Mouse (Mus musculus) spleen, adult 2 months (tissue): Measurements from ENCODE around the gene Ttll2. TPM values are rescaled to one million over a fixed set of nuclear protein-coding genes. Genes with fewer than 3 reads are reported as not detected.
"Not testable (repeated sequence)": the region's sequence is repeated elsewhere in the genome, so short reads cannot be mapped to it uniquely, and the experiment has no call there.

Experiments used
- DNase-seq, 2 experiments: peaks; one replicate each; pipeline versions ENCODE4 v3.0.0 to v3.0.0-alpha.2; 2012 to 2021; ENCODE audit warnings: low spot score in 2 of 2, low read depth in 1 of 2
- H3K27ac ChIP-seq: fragments of 200-500 bp; 2 replicates; pipeline ENCODE4 v1.5.1; 2012; ENCODE audit warnings: low read length, inconsistent platforms; ENCODE audit not compliant: insufficient read depth
- H3K27me3 ChIP-seq: fragments of 200-500 bp; 2 replicates; pipeline ENCODE4 v1.6.1; 2012; ENCODE audit warnings: mild to moderate bottlenecking, moderate library complexity, low read length, inconsistent platforms; ENCODE audit not compliant: control insufficient read depth, insufficient read depth
- H3K36me3 ChIP-seq: fragments of 200-500 bp; 2 replicates; pipeline ENCODE4 v1.6.1; 2012; ENCODE audit warnings: mild to moderate bottlenecking, low read length, inconsistent platforms; ENCODE audit not compliant: control insufficient read depth, insufficient read depth
- H3K4me1 ChIP-seq: fragments of 200-500 bp; 2 replicates; pipeline ENCODE4 v1.6.1; 2011; ENCODE audit warnings: inconsistent platforms; ENCODE audit not compliant: control insufficient read depth, insufficient read depth, insufficient read length
- H3K4me3 ChIP-seq: fragments of 200-500 bp; 2 replicates; pipeline ENCODE4 v1.5.1; 2011; ENCODE audit warnings: mild to moderate bottlenecking, inconsistent platforms; ENCODE audit not compliant: insufficient read depth, insufficient read length; ENCODE audit errors: extremely low read depth
- WGBS: fragments of 180-500 bp; shearing (Covaris S2); methylation state at CpG from one replicate; pipeline ENCODE4 v1.1.7; 2018; 5-methylcytosine and 5-hydroxymethylcytosine counted together
- polyA plus RNA-seq: library from polyadenylated mRNA; depleted of rRNA; stranded (reverse); fragments of >200 nt; gene quantifications from 2 replicates; pipeline ENCODE4 v1.2.3, GENCODE M21; 2012; rRNA removed

Ttll2 gene
- not detected in 2 replicates for polyA plus RNA-seq

DNA sequence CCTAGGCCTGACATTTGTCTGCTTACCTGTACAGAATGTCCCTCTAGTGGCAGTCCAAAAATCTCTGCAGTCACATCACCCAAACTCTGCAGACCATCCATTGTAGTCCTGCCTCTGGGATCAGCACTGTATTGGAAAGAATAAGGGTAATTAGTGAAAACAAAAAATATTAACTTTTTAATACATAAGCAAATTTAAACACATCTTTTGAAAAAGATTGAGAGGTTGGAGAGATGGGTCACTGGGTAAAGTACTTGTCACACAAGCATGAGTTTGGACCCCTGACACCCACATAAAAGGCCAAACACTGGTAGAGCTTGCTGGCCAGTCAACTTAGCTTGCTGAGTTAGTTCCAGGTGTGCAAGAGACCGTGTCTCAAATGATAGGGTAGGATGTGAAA lies at the start of gene Ttll2:
TSS of gene Ttll2 (minus strand) at position 101 of the 400 bp plus-strand sequence.
- H3K4me1 ChIP-seq, H3K4me3 ChIP-seq, H3K27me3 ChIP-seq, H3K36me3 ChIP-seq, H3K27ac ChIP-seq, DNase-seq: not testable (repeated sequence)
- WGBS, result 92% methylated on average over 1 of the region's 1 CpGs

DNA sequence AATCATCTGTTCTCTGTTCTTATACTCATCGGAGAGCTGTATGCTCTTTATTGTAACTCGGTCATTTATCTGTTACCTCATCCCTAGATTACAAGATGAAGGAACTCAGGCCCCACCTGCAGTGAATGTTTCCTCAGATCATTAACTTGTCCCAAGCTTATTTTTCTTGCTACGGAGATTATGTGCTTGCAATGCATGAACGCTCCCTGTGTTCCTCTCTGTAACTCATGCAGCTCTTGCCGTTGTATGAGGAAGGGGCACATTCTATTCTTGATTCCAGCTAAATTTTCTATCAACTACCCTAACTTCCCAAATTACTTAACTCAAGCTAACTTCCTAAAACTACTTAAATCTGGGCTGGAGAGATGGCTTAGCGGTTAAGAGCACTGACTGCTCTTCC lies 47.3 kb upstream of the Ttll2 start:
- WGBS, result 74% methylated on average over 6 of the region's 6 CpGs
- not testable (repeated sequence) for H3K27ac ChIP-seq, H3K4me1 ChIP-seq, DNase-seq, H3K36me3 ChIP-seq, H3K27me3 ChIP-seq, H3K4me3 ChIP-seq

DNA sequence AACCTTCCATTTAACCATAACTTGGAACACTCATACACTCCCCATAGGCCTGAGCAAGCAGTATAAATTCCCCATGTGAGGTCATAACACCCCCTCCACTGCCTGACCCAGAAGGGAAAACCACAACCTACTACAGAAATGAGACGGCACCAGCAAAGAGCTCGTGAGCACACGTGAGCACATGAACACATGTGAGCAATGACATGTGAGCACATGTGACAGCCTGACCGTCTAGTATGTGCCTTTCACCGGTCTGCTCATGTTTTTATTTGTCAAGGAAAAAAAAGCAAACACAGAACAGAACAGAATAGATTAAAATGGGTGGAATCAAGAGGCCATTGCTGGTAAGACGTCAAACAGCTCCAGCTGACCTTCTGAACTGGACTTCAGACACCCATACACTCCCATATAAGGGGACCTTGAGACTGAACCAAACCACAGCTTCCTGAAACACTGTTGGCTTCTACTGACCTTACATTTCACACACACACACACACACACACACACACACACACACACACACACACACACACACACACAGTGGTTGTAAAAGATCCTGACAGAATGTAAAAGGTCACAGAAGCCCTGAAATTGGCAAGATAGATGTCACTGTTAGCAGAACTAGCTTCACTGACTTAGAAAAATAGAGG lies 45.8 kb upstream of the Ttll2 start:
- DNase-seq, result peak in 1 of 2 experiments; percentile 0
- not testable (repeated sequence) for H3K27ac ChIP-seq, H3K4me1 ChIP-seq, H3K4me3 ChIP-seq, H3K27me3 ChIP-seq, H3K36me3 ChIP-seq
- WGBS, result 26% methylated on average over 6 of the region's 6 CpGs

DNA sequence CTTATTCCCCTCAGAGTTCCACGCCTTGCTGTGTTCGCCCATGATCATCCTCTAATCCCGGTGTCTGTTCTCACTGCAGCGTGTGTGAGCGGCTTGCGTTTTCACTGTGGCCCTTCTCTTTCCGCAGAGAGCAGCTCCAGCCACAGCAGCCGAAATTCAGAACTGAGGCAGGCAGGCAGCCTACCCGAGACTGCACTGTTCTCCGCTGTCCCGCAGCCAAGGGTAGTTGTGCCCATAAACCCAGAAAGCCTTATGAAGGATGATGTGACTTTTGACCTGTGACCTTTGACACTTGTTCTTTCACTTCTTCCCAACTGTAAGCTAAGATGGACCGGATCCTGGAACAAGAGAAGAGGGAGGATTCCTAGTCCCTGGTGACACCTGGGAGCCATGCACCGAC lies 44.6 kb upstream of the Ttll2 start:
- not testable (repeated sequence) for H3K27me3 ChIP-seq, H3K36me3 ChIP-seq, H3K27ac ChIP-seq, H3K4me1 ChIP-seq, DNase-seq, H3K4me3 ChIP-seq
- 89% methylated on average over 13 of the region's 13 CpGs for WGBS

DNA sequence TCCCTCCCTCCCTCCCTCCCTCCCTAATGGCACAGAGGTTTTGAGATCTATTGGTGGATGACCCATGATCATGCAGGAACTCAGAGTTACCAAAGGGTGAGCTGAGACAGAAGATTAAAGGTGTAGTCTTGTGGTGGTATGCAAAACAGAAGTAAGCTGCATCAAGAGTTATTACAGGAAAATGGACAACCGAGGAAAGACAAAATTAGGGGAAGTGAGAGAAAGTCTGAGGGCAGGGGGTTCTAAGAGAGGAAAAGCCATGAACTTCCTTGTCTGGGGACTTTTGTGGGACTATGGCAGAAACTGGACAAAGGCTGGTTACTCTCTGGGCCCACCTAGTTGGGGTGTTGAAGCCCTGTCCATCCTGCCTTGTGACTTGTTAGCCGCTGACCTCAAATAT lies 43.8 kb upstream of the Ttll2 start:
- H3K27me3 ChIP-seq, H3K36me3 ChIP-seq, H3K4me1 ChIP-seq, H3K4me3 ChIP-seq, DNase-seq, H3K27ac ChIP-seq: not testable (repeated sequence)
- WGBS, result no CpG with 5 or more reads among the region's 2 CpGs

DNA sequence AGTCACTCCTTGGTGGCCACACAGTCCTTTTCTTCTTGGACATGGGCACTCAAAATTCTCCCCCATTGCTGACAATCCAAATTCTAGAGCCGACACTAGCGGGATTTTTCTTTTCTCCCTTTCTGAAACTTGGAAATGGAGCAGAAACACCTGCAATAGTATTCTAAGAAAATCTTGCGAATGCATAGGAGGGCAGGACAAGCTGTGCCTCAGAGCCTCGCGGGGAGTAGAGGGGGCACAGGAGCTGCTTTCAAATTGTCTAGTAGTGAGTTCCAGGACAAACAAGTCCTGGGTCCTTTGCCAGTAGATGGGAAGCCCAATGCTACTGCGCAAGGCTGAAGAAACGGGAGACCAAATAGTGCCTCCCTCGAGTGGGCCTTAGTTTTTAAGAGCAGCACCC lies 43.2 kb upstream of the Ttll2 start:
- 86% methylated on average over 8 of the region's 8 CpGs for WGBS
- DNase-seq, H3K4me1 ChIP-seq, H3K4me3 ChIP-seq, H3K27me3 ChIP-seq, H3K27ac ChIP-seq, H3K36me3 ChIP-seq: not testable (repeated sequence)

DNA sequence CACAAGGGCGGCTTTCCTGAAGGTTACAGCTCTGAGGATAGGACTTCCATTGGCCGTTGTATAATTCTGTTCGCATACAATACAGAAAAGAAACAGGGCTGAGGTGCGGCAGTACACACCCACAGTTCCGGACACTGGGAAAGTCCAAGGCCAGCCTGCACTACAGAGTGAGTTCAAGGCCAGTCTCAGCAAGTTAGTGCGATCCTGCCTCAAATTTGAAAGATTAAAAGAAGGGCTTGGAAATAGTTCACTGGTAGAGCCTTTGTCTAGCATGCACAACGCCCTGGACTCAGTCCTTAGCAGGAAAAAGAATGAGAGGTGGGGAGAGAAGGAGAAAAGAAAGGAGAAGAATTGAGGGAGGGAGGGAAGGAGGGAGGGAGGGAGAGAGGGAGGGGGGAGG lies 42.6 kb upstream of the Ttll2 start:
- not testable (repeated sequence) for H3K27ac ChIP-seq, H3K4me1 ChIP-seq, H3K4me3 ChIP-seq, H3K36me3 ChIP-seq, H3K27me3 ChIP-seq, DNase-seq
- 93% methylated on average over 7 of the region's 7 CpGs for WGBS

DNA sequence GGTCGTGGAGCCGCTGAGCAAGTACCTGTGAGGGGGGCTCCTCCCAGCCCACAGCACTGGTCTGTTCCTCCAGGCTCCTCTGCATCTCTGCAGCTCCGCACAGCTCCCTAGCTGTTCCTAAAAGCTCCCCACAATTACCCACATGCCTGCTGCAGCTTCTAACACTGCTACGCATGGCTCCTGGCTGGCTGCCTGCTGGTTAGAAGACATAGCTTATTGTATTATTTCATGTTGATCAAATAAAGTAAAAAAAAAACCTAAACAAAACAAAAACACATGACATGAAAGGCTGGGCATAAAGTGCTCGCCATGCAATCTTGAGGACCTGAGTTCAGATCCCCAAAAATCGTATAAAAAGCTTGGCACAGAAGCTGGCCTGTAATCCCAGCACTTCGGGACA lies 37.4 kb upstream of the Ttll2 start:
- H3K27me3 ChIP-seq, H3K27ac ChIP-seq, H3K36me3 ChIP-seq, H3K4me3 ChIP-seq, H3K4me1 ChIP-seq, DNase-seq: not testable (repeated sequence)
- 82% methylated on average over 7 of the region's 7 CpGs for WGBS

DNA sequence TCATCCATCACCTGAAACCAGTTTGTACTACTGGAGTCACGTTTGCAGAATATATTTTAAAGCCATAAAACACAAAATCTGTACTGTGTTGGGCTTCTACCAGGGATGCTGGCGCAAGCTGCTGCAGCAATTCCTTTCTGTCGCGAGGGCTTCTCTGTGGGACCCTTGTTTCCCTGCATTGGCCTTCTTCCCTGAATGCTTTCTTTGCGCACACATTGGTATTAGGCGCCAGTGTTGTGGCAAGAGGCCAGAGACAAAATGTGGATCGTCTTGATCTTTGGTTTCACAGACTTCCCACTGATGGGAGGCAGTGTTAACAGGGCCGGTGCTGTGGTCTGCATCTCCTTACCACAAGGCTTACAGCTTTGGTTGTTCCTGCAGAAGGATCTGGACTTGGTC lies 36.5 kb upstream of the Ttll2 start:
- not testable (repeated sequence) for H3K36me3 ChIP-seq, H3K27me3 ChIP-seq, H3K27ac ChIP-seq, H3K4me3 ChIP-seq, DNase-seq, H3K4me1 ChIP-seq
- WGBS, result 83% methylated on average over 8 of the region's 8 CpGs

DNA sequence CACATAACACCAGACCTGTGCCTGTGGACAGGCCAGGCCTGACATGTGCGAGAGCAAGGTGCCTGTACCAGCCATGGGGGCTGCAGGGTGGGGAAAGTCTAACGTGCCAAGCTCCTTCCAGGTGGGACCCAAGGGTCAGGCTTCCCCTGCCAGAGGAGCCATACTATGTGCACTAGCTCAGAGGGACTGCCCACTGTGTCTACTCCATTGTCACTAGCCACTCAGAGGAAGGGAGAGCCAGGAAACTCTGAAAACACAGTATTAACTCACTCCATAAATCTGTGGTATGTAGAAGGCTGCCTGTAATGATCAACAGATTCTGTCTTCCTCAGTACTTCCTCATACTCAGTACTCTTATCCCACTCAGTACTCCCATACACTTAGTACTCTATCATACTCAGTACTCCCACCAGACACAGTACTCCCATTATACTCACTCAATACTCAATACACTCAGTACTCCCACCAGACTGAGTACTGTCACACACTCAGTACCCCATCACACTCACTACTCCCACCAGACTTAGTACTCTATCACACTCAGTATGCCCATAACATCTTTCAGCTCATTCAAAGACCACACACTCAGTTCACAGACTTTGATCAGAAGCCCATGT lies 36.0 kb upstream of the Ttll2 start:
- not testable (repeated sequence) for H3K4me3 ChIP-seq, H3K36me3 ChIP-seq, DNase-seq, H3K27ac ChIP-seq, H3K27me3 ChIP-seq, H3K4me1 ChIP-seq
- WGBS, result no CpG with 5 or more reads among the region's 2 CpGs

DNA sequence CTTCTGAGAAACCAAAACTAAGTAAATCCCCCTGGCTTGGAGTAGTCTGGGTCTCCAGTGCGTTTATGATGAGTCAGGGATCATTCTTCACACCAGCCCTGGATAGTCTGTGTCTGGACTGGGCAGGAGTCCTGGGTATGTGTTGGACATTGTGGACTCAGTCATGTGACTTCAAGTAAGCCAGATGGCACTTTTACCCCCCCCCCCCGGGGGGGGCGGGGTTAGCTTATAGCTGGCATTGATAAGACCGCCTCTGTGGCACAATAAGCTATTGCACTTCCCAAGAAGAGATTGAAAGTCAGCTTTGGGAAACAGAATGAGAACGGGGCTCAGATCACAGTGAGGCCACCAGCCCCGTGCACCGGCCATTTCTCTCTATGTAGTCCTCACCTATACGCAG lies 33.5 kb upstream of the Ttll2 start:
- WGBS, result 80% methylated on average over 8 of the region's 8 CpGs
- not testable (repeated sequence) for H3K36me3 ChIP-seq, DNase-seq, H3K27me3 ChIP-seq, H3K4me3 ChIP-seq, H3K27ac ChIP-seq, H3K4me1 ChIP-seq
